10 mouse cellular contexts compared by ENCODE assay signal in the genomic region with DNA sequence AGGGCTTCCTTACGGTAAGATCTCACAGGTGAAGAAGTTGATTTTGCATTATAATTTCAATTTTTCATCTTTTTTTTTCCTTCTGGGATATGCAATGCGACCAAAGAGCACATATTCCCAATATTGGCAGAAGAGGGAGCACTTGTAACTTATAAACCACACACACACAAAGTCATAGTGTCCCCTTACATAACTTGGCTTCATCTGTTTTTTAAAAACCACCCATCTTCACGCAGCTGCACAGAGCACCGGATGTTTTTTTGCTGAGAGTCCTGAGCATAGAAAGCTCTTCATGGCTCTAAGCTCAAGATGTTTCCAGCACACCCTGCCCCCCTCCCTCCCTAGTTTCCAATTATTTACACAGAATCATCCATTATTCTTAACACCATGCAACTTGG.
DNase-seq lines count a peak whose midpoint lies in the region; ATAC-seq and TF ChIP-seq lines count a peak whose summit lies in the region.
"Had no signal": no experiment of that assay in that cellular context is flagged by ENCODE, and none has a peak within 500 bp of the region (broad histone marks: within the 10 kb centered on the region; RNA-seq: fewer than 3 reads in every experiment).

No protein-coding gene starts in this region.

- peak overlapping the region; percentile 82 for H3K27ac ChIP-seq in gastrocnemius, adult 2 months
- no peak overlapping the region for H3K27ac ChIP-seq in midbrain, embryonic 14.5 days (replicated peaks; ENCODE audit: low read depth, low read length)
- H3K27ac ChIP-seq in midbrain, embryonic 13.5 days: no peak overlapping the region
- H3K27ac ChIP-seq in heart, postnatal 0 days (ENCODE audit: low read depth): no peak overlapping the region
- H3K27ac ChIP-seq in small intestine, adult 2 months (ENCODE audit: insufficient read depth, low read depth, low read length): 0 out of 2 replicates have a peak overlapping the region, but pooled peaks have one; percentile 2
- H3K27ac ChIP-seq: embryonic facial prominence, embryonic 12.5 days had no signal

- 85% methylated on average over 4 of the region's 4 CpGs for WGBS in midbrain, embryonic 14.5 days
- WGBS in midbrain, embryonic 13.5 days: 89% methylated on average over 4 of the region's 4 CpGs
- whole genome bisulfite sequencing in heart, postnatal 0 days: 65% methylated on average over 4 of the region's 4 CpGs
- 50% methylated on average over 4 of the region's 4 CpGs for WGBS in small intestine, adult 2 months

- no peak for ATAC-seq in midbrain, embryonic 14.5 days (ENCODE audit: low FRiP score, low TSS enrichment)
- no peak for ATAC-seq in midbrain, embryonic 13.5 days
- ATAC-seq in heart, postnatal 0 days (ENCODE audit: insufficient read depth, low read depth): peak; percentile 53; the same call in 1 of the 2 replicates
- no peak for ATAC-seq in megakaryocyte-erythroid progenitor cell, adult 5-6 weeks (replicated peaks; ENCODE audit: low FRiP score, low TSS enrichment, poor library complexity, severe bottlenecking)

- TF ChIP-seq POLR2A in small intestine, adult 2 months (IDR thresholded peaks at IDR 0.05; ENCODE audit: low read depth, low read length): no peak

- no peaks in the 10 kb centered on the region for H3K9me3 ChIP-seq in midbrain, embryonic 14.5 days (ENCODE audit: control insufficient read depth, low read length)
- no peaks in the 10 kb centered on the region for H3K9me3 ChIP-seq in midbrain, embryonic 13.5 days
- no peaks in the 10 kb centered on the region for H3K9me3 ChIP-seq in heart, postnatal 0 days (replicated peaks; ENCODE audit: control insufficient read depth, low read length)
- H3K9me3 ChIP-seq: embryonic facial prominence, embryonic 12.5 days had no signal

- intact Hi-C loops in gastrocnemius, adult 2 months (cut with DNase I): no loop called here
- intact Hi-C loops in gastrocnemius, postnatal 36 days (cut with DNase I): no loop called here

- no peaks in the 10 kb centered on the region for H3K4me1 ChIP-seq in midbrain, embryonic 14.5 days (ENCODE audit: control insufficient read depth, insufficient read depth, low read length)
- H3K4me1 ChIP-seq in midbrain, embryonic 13.5 days (replicated peaks): no peaks in the 10 kb centered on the region
- H3K4me1 ChIP-seq in heart, postnatal 0 days (ENCODE audit: control insufficient read depth, insufficient read depth): no peaks in the 10 kb centered on the region
- peaks cover 12% of the 10 kb centered on the region; the same call in 1 of the 2 replicates for H3K4me1 ChIP-seq in small intestine, adult 2 months (ENCODE audit: control insufficient read depth, insufficient read depth, insufficient read length, low read length)

- H3K4me3 ChIP-seq in gastrocnemius, adult 2 months: no peak overlapping the region
- H3K4me3 ChIP-seq in midbrain, embryonic 14.5 days (replicated peaks; ENCODE audit: low read depth, low read length): no peak overlapping the region
- H3K4me3 ChIP-seq in midbrain, embryonic 13.5 days (replicated peaks): no peak overlapping the region
- no peak overlapping the region for H3K4me3 ChIP-seq in heart, postnatal 0 days (ENCODE audit: low read depth, low read length)
- H3K4me3 ChIP-seq in small intestine, adult 2 months (ENCODE audit: low read depth, low read length): no peak overlapping the region
- H3K4me3 ChIP-seq: embryonic facial prominence, embryonic 12.5 days had no signal

- TF ChIP-seq CTCF in gastrocnemius, adult 2 months (IDR thresholded peaks at IDR 0.05): peak; percentile 49
- peak; percentile 29 for TF ChIP-seq CTCF in heart, postnatal 0 days (IDR thresholded peaks at IDR 0.05; ENCODE audit: low read depth)
- TF ChIP-seq CTCF in small intestine, adult 2 months (IDR thresholded peaks at IDR 0.05; ENCODE audit: extremely low read depth, insufficient read length, insufficient replicate concordance, low read depth, low read length): no peak

- no peak for TF ChIP-seq EP300 in heart, postnatal 0 days (IDR thresholded peaks at IDR 0.05; ENCODE audit: low read depth)

- H3K9ac ChIP-seq in midbrain, embryonic 14.5 days (replicated peaks; ENCODE audit: low read length): no peak overlapping the region
- no peak overlapping the region for H3K9ac ChIP-seq in midbrain, embryonic 13.5 days (replicated peaks)
- no peak overlapping the region for H3K9ac ChIP-seq in heart, postnatal 0 days (replicated peaks; ENCODE audit: low read depth, low read length)
- H3K9ac ChIP-seq: embryonic facial prominence, embryonic 12.5 days had no signal

- no peaks in the 10 kb centered on the region for H3K36me3 ChIP-seq in midbrain, embryonic 14.5 days (ENCODE audit: control insufficient read depth, insufficient read depth, low read length)
- H3K36me3 ChIP-seq in midbrain, embryonic 13.5 days: no peaks in the 10 kb centered on the region
- no peaks in the 10 kb centered on the region for H3K36me3 ChIP-seq in heart, postnatal 0 days (replicated peaks; ENCODE audit: control insufficient read depth, insufficient read depth, low read length)
- H3K36me3 ChIP-seq in small intestine, adult 2 months (ENCODE audit: control insufficient read depth, insufficient read depth, low read length): no peaks in the 10 kb centered on the region
- H3K36me3 ChIP-seq: embryonic facial prominence, embryonic 12.5 days; G1E had no signal

- no peak overlapping the region for H3K4me2 ChIP-seq in midbrain, embryonic 14.5 days (ENCODE audit: low read length)
- no peak overlapping the region for H3K4me2 ChIP-seq in midbrain, embryonic 13.5 days (replicated peaks)
- H3K4me2 ChIP-seq in heart, postnatal 0 days (ENCODE audit: low read depth, low read length): no peak overlapping the region
- H3K4me2 ChIP-seq: embryonic facial prominence, embryonic 12.5 days had no signal

- H3K27me3 ChIP-seq in midbrain, embryonic 14.5 days (ENCODE audit: control insufficient read depth, insufficient read depth, low read length): no peaks in the 10 kb centered on the region
- no peaks in the 10 kb centered on the region for H3K27me3 ChIP-seq in midbrain, embryonic 13.5 days
- no peaks in the 10 kb centered on the region for H3K27me3 ChIP-seq in heart, postnatal 0 days (ENCODE audit: control insufficient read depth, insufficient read depth, low read length)
- no peaks in the 10 kb centered on the region; the same call in 1 of the 2 replicates for H3K27me3 ChIP-seq in small intestine, adult 2 months (ENCODE audit: control insufficient read depth, insufficient read depth, low read length)
- H3K27me3 ChIP-seq: embryonic facial prominence, embryonic 12.5 days had no signal

- DNase-seq in gastrocnemius, adult 2 months: peak; percentile 53
- DNase-seq in gastrocnemius, postnatal 36 days: no peak
- peak; percentile 60 for DNase-seq in midbrain, embryonic 14.5 days
- peak; percentile 44 for DNase-seq in heart, postnatal 0 days (ENCODE audit: low spot score)
- no peak for DNase-seq in adrenal gland, adult 2 months

Comparison
In these comparisons a context has a peak if more than half of its experiments do, and no peak if none do; other contexts are left out.
1. DNase-seq: peak in gastrocnemius, adult 2 months (single experiment), midbrain, embryonic 14.5 days (single experiment) and heart, postnatal 0 days (single experiment); none in gastrocnemius, postnatal 36 days (0 of 2) and adrenal gland, adult 2 months (single experiment).
2. H3K27ac ChIP-seq: peak in gastrocnemius, adult 2 months (single experiment) and small intestine, adult 2 months (single experiment); none in midbrain, embryonic 14.5 days (single experiment), midbrain, embryonic 13.5 days (single experiment) and heart, postnatal 0 days (single experiment).